Mouse (Mus musculus): Measurements from ENCODE around the gene Ttc7b.

DNA sequence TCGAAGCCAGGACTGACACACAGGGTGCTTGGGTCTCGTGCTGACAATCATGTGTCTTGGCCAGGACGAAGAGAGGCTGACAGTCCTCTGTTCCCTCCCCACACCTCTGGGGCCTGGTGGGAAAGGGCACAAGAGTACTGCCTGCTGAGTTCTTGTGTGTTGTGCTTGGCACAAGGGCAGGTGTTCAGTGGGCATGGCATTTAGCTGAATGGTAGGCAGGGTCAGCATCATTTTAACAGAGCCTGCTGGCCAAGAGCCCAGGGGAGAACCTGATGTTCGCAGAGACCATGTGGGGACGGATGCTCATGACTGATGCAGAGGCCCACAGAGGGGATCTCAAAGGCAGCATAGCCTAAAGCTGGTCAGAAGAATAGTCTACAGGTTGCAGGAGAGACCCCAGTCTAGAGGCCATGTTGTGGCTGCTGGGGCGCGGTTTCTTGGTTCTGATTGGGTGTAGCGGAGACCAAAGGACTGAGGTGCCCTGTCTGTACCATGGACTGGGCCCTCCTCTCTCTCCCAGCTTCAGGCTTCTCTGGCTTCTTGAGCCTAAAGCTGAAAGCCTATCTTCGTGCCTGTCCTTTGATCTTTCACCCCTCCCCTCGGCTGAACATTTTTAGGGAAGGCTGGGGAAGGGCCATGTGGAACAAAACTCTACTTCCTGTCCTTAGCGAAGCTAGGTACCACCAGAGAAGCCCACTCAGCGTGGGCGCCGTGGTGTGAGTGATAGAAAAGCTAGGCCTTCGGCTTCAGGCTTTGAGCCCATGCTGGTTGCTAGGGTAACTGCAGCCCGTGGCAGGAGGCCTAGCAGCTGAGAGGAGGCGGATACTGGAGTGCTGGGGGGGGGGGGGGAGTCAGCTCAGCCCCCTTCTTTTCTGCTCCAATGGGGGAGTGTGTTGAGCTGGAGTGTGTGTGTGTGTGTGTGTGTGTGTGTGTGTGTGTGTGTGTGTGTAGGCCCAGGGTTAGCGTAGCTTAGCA, 229.6 kb downstream of the Ttc7b start:
- TF ChIP-seq POLR2A (IDR thresholded peaks at IDR 0.05; ENCODE audit: control insufficient read depth, low read depth, low read length) (no peak), CTCF (IDR thresholded peaks at IDR 0.05; ENCODE audit: control insufficient read depth, insufficient read depth, insufficient replicate concordance, low read depth, low read length) (no peak)
